Mouse (Mus musculus) common myeloid progenitor, adult 5-6 weeks (primary cell): ENCODE data around the gene Snapc2. TPM values are rescaled to one million over a fixed set of nuclear protein-coding genes. Genes with fewer than 3 reads are reported as not detected.
A peak's percentile ranks its signal among the peaks of the same experiment; 100 is the strongest.

Source experiments
- ATAC-seq: replicated peaks from 2 replicates; pipeline ENCODE4 v1.8.0; 2016; ENCODE audit warnings: low read depth, mild to moderate bottlenecking, moderate TSS enrichment, inconsistent platforms; ENCODE audit not compliant: poor library complexity, severe bottlenecking
- total RNA-seq: library from RNA; stranded (forward); fragments of 200-1000, 187-1606 nt; gene quantifications from 2 replicates; pipeline ENCODE4 v1.2.3, GENCODE M21; 2017

Snapc2 gene
- total RNA-seq, result 15.0 and 15.3 TPM in 2 replicates

- peak; percentile 86 for ATAC-seq
Measured at GRCm38 (mm10) chr8:4252934-4253841, at the start of gene Snapc2. Gene Snapc2 (plus strand): TSS chr8:4253080.

- no peak for ATAC-seq
Measured at GRCm38 (mm10) chr8:4205246-4206123, 47.4 kb upstream of the Snapc2 start.

GRCm38 (mm10) chr8:4206182-4207015, 46.5 kb upstream of the Snapc2 start:
- no peak for ATAC-seq

GRCm38 (mm10) chr8:4207016-4207350, 45.9 kb upstream of the Snapc2 start:
- no peak for ATAC-seq

GRCm38 (mm10) chr8:4211097-4211496, 41.8 kb upstream of the Snapc2 start:
- ATAC-seq, result no peak

GRCm38 (mm10) chr8:4212809-4213209, 40.1 kb upstream of the Snapc2 start:
- peak; percentile 5; the same call in 1 of the 2 replicates for ATAC-seq

GRCm38 (mm10) chr8:4213210-4214005, 39.5 kb upstream of the Snapc2 start:
- ATAC-seq, result peak; percentile 34

- ATAC-seq, result peak; percentile 73
Measured at GRCm38 (mm10) chr8:4214006-4214980, 38.6 kb upstream of the Snapc2 start.

- ATAC-seq, result no peak
Measured at GRCm38 (mm10) chr8:4216296-4216695, 36.6 kb upstream of the Snapc2 start.

GRCm38 (mm10) chr8:4216791-4217621, 35.9 kb upstream of the Snapc2 start, which contains the start of gene Prr36:
Gene Prr36 (minus strand): TSS chr8:4217459.
- no peak for ATAC-seq

- ATAC-seq, result no peak
Measured at GRCm38 (mm10) chr8:4219617-4220016, 33.3 kb upstream of the Snapc2 start.

- ATAC-seq, result no peak
Measured at GRCm38 (mm10) chr8:4222059-4222458, 30.8 kb upstream of the Snapc2 start.

GRCm38 (mm10) chr8:4226323-4226722, 26.6 kb upstream of the Snapc2 start:
- ATAC-seq, result peak; percentile 38; the same call in 1 of the 2 replicates

GRCm38 (mm10) chr8:4226739-4227347, 26.0 kb upstream of the Snapc2 start, which contains the start of gene Lrrc8e:
Gene Lrrc8e (plus strand): TSS chr8:4226827.
- ATAC-seq, result peak; percentile 59

- ATAC-seq, result no peak
Measured at GRCm38 (mm10) chr8:4227919-4228318, 25.0 kb upstream of the Snapc2 start.

- ATAC-seq, result no peak
Measured at GRCm38 (mm10) chr8:4229784-4230183, 23.1 kb upstream of the Snapc2 start.
